Mouse (Mus musculus): Measurements from ENCODE around the gene Phxr2. TPM values are rescaled to one million over a fixed set of nuclear protein-coding genes. Genes with fewer than 3 reads are reported as not detected.
"Not testable (repeated sequence)": the region's sequence is repeated elsewhere in the genome, so short reads cannot be mapped to it uniquely, and the experiment has no call there.

Gene Phxr2
- polyA plus RNA-seq, 1 experiment from 2014 or later: not detected

DNA sequence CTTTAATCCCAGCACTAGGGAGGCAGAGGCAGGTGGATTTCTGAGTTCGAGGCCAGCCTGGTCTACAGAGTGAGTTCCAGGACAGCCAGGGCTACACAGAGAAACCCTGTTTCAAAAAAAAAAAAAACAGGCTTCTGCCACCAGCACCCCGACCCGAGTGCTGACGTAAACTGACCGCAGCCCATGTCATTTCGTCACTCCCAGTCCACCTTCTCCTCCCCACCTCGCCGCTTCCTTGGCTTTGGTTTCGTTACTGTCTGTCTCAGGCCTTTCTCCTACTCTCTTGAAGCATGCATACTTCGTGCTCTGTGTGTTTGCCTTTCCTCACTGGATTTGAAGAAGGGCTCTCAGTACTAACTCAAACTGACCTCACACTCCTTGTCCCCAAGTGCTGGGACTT, 31.6 kb upstream of the Phxr2 start:
- ATAC-seq; H3K4me3 ChIP-seq (replicated peaks); H3K9me3 ChIP-seq; H3K4me2 ChIP-seq (replicated peaks); H3K27ac ChIP-seq; H3K27me3 ChIP-seq; H3K4me1 ChIP-seq (replicated peaks); H3K9ac ChIP-seq (replicated peaks): not testable (repeated sequence)
- WGBS: 96% methylated on average over 10 of the region's 10 CpGs
- H3K36me3 ChIP-seq: peaks cover 23% of the 10 kb centered on the region

GRCm38 (mm10) chr10:99156808-99157207, 30.7 kb upstream of the Phxr2 start:
- no peak overlapping the region for H3K9ac ChIP-seq (replicated peaks)
- H3K4me2 ChIP-seq (replicated peaks): no peak overlapping the region
- 94% methylated on average over 5 of the region's 5 CpGs for WGBS
- ATAC-seq: no peak
- H3K27me3 ChIP-seq: no peaks in the 10 kb centered on the region
- H3K4me1 ChIP-seq (replicated peaks): no peaks in the 10 kb centered on the region
- H3K36me3 ChIP-seq: peaks cover 23% of the 10 kb centered on the region
- no peaks in the 10 kb centered on the region for H3K9me3 ChIP-seq
- H3K4me3 ChIP-seq (replicated peaks): no peak overlapping the region
- H3K27ac ChIP-seq: no peak overlapping the region

- Histone ChIP-seq H3K4me2 (replicated peaks) (no peak overlapping the region), H3K4me3 (replicated peaks) (no peak overlapping the region), H3K27ac (no peak overlapping the region), H3K36me3 (peaks cover 18% of the 10 kb centered on the region), H3K9me3 (no peaks in the 10 kb centered on the region), H3K4me1 (replicated peaks) (no peaks in the 10 kb centered on the region), H3K9ac (replicated peaks) (no peak overlapping the region), H3K27me3 (no peaks in the 10 kb centered on the region)
- no peak for ATAC-seq
- WGBS: 87% methylated on average over 8 of the region's 8 CpGs
These were observed 28.5 kb upstream of the Phxr2 start for GRCm38 (mm10) chr10:99154635-99155034.

DNA sequence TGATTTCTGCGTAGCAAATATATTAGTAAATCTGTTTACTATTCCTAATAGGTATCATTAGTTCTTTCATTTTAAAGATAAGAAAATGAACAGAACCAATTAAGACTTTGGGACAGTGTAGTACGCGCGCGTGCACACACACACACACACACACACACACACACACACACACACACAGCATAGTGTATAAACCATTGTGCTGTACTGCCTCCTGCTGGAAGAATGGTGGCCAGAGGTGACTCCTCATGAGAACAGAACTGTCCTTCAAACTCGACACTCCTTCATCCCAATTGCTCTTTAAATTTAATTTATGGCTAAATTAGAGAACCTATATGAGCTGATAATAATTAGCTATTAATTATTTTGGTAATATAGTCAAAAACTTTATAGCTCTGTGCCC, 25.9 kb upstream of the Phxr2 start:
- Histone ChIP-seq H3K27me3 (no peaks in the 10 kb centered on the region), H3K4me3 (replicated peaks) (no peak overlapping the region), H3K4me1 (replicated peaks) (no peaks in the 10 kb centered on the region), H3K9me3 (no peaks in the 10 kb centered on the region), H3K36me3 (peaks cover 17% of the 10 kb centered on the region), H3K4me2 (replicated peaks) (no peak overlapping the region), H3K9ac (replicated peaks) (no peak overlapping the region), H3K27ac (no peak overlapping the region)
- 0 out of 2 replicates have a peak, but pooled peaks have one; percentile 71 for ATAC-seq
- WGBS: 94% methylated on average over 6 of the region's 6 CpGs

DNA sequence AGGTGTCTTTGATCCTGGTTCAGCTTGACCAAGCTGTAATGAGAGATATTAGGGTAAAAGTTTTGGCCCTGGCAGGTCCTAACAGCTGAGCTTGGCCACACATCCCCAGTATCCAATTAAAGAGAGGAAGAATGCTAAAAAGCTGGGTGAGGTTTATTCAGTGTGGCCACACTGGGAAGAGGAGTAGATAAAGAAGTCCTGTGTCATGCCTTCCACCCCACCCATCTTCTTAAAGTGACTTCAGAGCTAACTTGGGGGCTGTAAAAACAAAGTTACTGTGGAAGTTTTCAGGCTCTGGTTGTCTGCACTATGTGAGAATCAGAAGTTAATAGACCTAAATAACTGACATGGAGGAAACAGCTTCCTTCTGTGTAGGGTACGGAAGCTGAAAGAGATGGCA, 25.5 kb upstream of the Phxr2 start:
- WGBS: 100% methylated on average over 1 of the region's 1 CpGs
- peaks cover 12% of the 10 kb centered on the region for H3K36me3 ChIP-seq
- H3K27me3 ChIP-seq: no peaks in the 10 kb centered on the region
- H3K4me1 ChIP-seq (replicated peaks): no peaks in the 10 kb centered on the region
- ATAC-seq: no peak
- no peak overlapping the region for H3K4me2 ChIP-seq (replicated peaks)
- H3K9me3 ChIP-seq: no peaks in the 10 kb centered on the region
- no peak overlapping the region for H3K4me3 ChIP-seq (replicated peaks)
- H3K9ac ChIP-seq (replicated peaks): no peak overlapping the region
- H3K27ac ChIP-seq: no peak overlapping the region

DNA sequence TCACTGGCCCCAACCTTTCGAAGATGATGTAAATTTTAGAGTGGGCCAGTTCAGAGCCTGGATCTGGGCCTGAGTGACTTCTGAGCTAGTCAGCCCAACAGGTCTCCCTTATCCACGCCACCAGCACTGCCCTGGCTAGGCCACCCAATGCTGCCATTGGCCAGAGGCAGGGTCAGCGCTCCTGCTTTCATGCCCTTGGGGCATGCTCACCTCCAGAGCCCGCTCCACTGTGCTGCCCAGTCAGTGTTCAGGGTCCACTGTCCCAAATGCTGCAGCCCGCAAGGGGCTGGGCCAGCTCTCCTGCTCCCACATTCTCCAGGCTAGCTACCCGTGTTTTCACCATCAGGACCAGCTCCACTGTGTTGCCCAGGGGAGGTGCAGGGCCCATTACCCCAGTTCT, 23.9 kb upstream of the Phxr2 start:
- H3K9ac ChIP-seq (replicated peaks): no peak overlapping the region
- H3K27ac ChIP-seq: no peak overlapping the region
- H3K9me3 ChIP-seq: no peaks in the 10 kb centered on the region
- ATAC-seq: no peak
- H3K27me3 ChIP-seq: no peaks in the 10 kb centered on the region
- WGBS: 91% methylated on average over 6 of the region's 6 CpGs
- peaks cover 10% of the 10 kb centered on the region for H3K36me3 ChIP-seq
- H3K4me3 ChIP-seq (replicated peaks): no peak overlapping the region
- H3K4me2 ChIP-seq (replicated peaks): no peak overlapping the region
- no peaks in the 10 kb centered on the region for H3K4me1 ChIP-seq (replicated peaks)

GRCm38 (mm10) chr10:99146596-99146995, 20.5 kb upstream of the Phxr2 start:
- ATAC-seq: no peak
- Histone ChIP-seq H3K4me2 (replicated peaks) (no peak overlapping the region), H3K27ac (no peak overlapping the region), H3K36me3 (peaks cover 4% of the 10 kb centered on the region; the same call in 1 of the 2 replicates), H3K4me1 (replicated peaks) (no peaks in the 10 kb centered on the region), H3K9ac (replicated peaks) (no peak overlapping the region), H3K9me3 (no peaks in the 10 kb centered on the region), H3K27me3 (no peaks in the 10 kb centered on the region), H3K4me3 (replicated peaks) (no peak overlapping the region)
- WGBS: 94% methylated on average over 8 of the region's 8 CpGs

DNA sequence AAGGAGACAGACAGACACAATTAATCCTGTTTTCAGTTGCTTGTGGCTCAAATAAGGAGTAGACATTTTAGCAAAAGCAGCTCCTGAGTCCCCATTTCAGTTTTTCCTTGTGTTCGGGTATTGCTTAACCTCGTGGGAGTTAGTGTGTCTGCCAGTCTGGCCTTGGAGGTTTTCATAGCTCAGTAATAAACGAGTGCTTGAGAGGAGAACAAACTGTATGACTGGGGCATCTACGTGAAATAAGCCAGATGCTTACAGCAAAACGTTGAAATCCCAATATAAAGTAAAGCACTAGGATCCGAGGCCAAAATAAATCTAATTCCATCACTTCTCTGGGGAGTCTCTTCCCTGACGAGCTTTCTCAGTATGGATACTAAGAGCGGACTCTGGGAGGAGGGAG, 19.5 kb upstream of the Phxr2 start:
- no peak overlapping the region for H3K4me2 ChIP-seq (replicated peaks)
- no peak overlapping the region for H3K4me3 ChIP-seq (replicated peaks)
- no peak overlapping the region for H3K27ac ChIP-seq
- H3K36me3 ChIP-seq: peaks cover 4% of the 10 kb centered on the region; the same call in 1 of the 2 replicates
- no peaks in the 10 kb centered on the region for H3K27me3 ChIP-seq
- no peak for ATAC-seq
- 85% methylated on average over 8 of the region's 8 CpGs for WGBS
- no peak overlapping the region for H3K9ac ChIP-seq (replicated peaks)
- no peaks in the 10 kb centered on the region for H3K9me3 ChIP-seq
- H3K4me1 ChIP-seq (replicated peaks): no peaks in the 10 kb centered on the region

GRCm38 (mm10) chr10:99136337-99136736, 10.2 kb upstream of the Phxr2 start:
- peaks cover 29% of the 10 kb centered on the region for H3K36me3 ChIP-seq
- peaks cover 19% of the 10 kb centered on the region for H3K4me1 ChIP-seq (replicated peaks)
- H3K4me2 ChIP-seq (replicated peaks): no peak overlapping the region
- 0 out of 2 replicates have a peak, but pooled peaks have one; percentile 47 for ATAC-seq
- 70% methylated on average over 5 of the region's 5 CpGs for WGBS
- H3K9me3 ChIP-seq: no peaks in the 10 kb centered on the region
- H3K27ac ChIP-seq: no peak overlapping the region
- H3K9ac ChIP-seq (replicated peaks): no peak overlapping the region
- no peaks in the 10 kb centered on the region for H3K27me3 ChIP-seq
- H3K4me3 ChIP-seq (replicated peaks): no peak overlapping the region

GRCm38 (mm10) chr10:99133321-99133875, 7.3 kb upstream of the Phxr2 start:
- Histone ChIP-seq H3K27ac (no peak overlapping the region), H3K9ac (replicated peaks) (no peak overlapping the region), H3K36me3 (peaks cover 37% of the 10 kb centered on the region), H3K4me2 (replicated peaks) (no peak overlapping the region), H3K27me3 (no peaks in the 10 kb centered on the region), H3K4me3 (replicated peaks) (no peak overlapping the region), H3K9me3 (no peaks in the 10 kb centered on the region), H3K4me1 (replicated peaks) (peaks cover 31% of the 10 kb centered on the region)
- WGBS: 95% methylated on average over 16 of the region's 16 CpGs
- ATAC-seq: no peak

- no peak for ATAC-seq
- Histone ChIP-seq H3K4me2 (replicated peaks) (no peak overlapping the region), H3K4me1 (replicated peaks) (peaks cover 31% of the 10 kb centered on the region), H3K4me3 (replicated peaks) (no peak overlapping the region), H3K9me3 (no peaks in the 10 kb centered on the region), H3K27ac (0 out of 2 replicates have a peak overlapping the region, but pooled peaks have one; percentile 39), H3K9ac (replicated peaks) (no peak overlapping the region), H3K27me3 (no peaks in the 10 kb centered on the region), H3K36me3 (peaks cover 42% of the 10 kb centered on the region)
- 93% methylated on average over 11 of the region's 11 CpGs for WGBS
These were observed 6.6 kb upstream of the Phxr2 start for GRCm38 (mm10) chr10:99132595-99133272.

- 71% methylated on average over 6 of the region's 6 CpGs for WGBS
- no peaks in the 10 kb centered on the region for H3K27me3 ChIP-seq
- no peaks in the 10 kb centered on the region for H3K9me3 ChIP-seq
- 0 out of 2 replicates have a peak overlapping the region, but pooled peaks have one; percentile 39 for H3K27ac ChIP-seq
- H3K4me1 ChIP-seq (replicated peaks): peaks cover 31% of the 10 kb centered on the region
- no peak overlapping the region for H3K4me3 ChIP-seq (replicated peaks)
- H3K4me2 ChIP-seq (replicated peaks): no peak overlapping the region
- no peak overlapping the region for H3K9ac ChIP-seq (replicated peaks)
- peak; percentile 48; the same call in 1 of the 2 replicates for ATAC-seq
- peaks cover 48% of the 10 kb centered on the region for H3K36me3 ChIP-seq
These were observed 6.1 kb upstream of the Phxr2 start for GRCm38 (mm10) chr10:99132189-99132588.
